ENCODE assay signal across 1 mouse cellular context in genomic region chr9:57076701-57077660, GRCm38 (mm10).
TF ChIP-seq lines count a peak whose summit lies in the region.

No protein-coding gene starts in this region.

TF ChIP-seq in CH12.LX, 34 proteins besides CTCF, POLR2A, EP300 and RAD21 (continued from another document):
- peak; percentile 67; the same call in 1 of the 2 replicates for TF ChIP-seq MXI1 (IDR thresholded peaks at IDR 0.05; ENCODE audit: low read depth, low read length)
- TF ChIP-seq UBTF (IDR thresholded peaks at IDR 0.05; ENCODE audit: low read depth, low read length) = no peak
- TF ChIP-seq MAX (IDR thresholded peaks at IDR 0.05; ENCODE audit: low read length) = peak; percentile 53; the same call in 1 of the 2 replicates
- TF ChIP-seq KAT2A (IDR thresholded peaks at IDR 0.05; ENCODE audit: insufficient replicate concordance, low read length) = 0 out of 2 replicates have a peak, but pooled peaks have one; percentile 27
- no peak for TF ChIP-seq USF1 (IDR thresholded peaks at IDR 0.05; ENCODE audit: low read depth, low read length)
- peak; percentile 49; the same call in 1 of the 2 replicates for TF ChIP-seq BHLHE40 (IDR thresholded peaks at IDR 0.05; ENCODE audit: low read depth, low read length)
- peak; percentile 23; the same call in 1 of the 2 replicates for TF ChIP-seq CHD2 (IDR thresholded peaks at IDR 0.05; ENCODE audit: low read length)
- peak; percentile 51; the same call in 1 of the 2 replicates for TF ChIP-seq ELF1 (IDR thresholded peaks at IDR 0.05; ENCODE audit: low read depth, low read length)
- TF ChIP-seq NELFE (IDR thresholded peaks at IDR 0.05; ENCODE audit: low read depth, low read length) = peak; percentile 55; the same call in 1 of the 2 replicates
- TF ChIP-seq JUND (conservative IDR thresholded peaks at IDR 0.05; ENCODE audit: low read depth, low read length) = no peak
- no peak for TF ChIP-seq ZC3H11A (IDR thresholded peaks at IDR 0.05; ENCODE audit: low read depth, low read length)
- no peak for TF ChIP-seq MEF2A (IDR thresholded peaks at IDR 0.05; ENCODE audit: borderline replicate concordance, low read depth, low read length)
- peak; percentile 10; the same call in 1 of the 2 replicates for TF ChIP-seq MYC (IDR thresholded peaks at IDR 0.05; ENCODE audit: low read depth, low read length)
- TF ChIP-seq MAFK (IDR thresholded peaks at IDR 0.05; ENCODE audit: insufficient replicate concordance, low read length) = no peak
- no peak for TF ChIP-seq HCFC1 (IDR thresholded peaks at IDR 0.05; ENCODE audit: low read depth, low read length)
- peak; percentile 57; the same call in 1 of the 2 replicates for TF ChIP-seq IRF4 (IDR thresholded peaks at IDR 0.05; ENCODE audit: low read depth, low read length)
- TF ChIP-seq SIN3A (IDR thresholded peaks at IDR 0.05; ENCODE audit: low read length) = peak; percentile 65
- TF ChIP-seq ETS1 (conservative IDR thresholded peaks at IDR 0.05; ENCODE audit: low read depth, low read length) = peak; percentile 33; the same call in 1 of the 2 replicates
- TF ChIP-seq ZKSCAN1 (IDR thresholded peaks at IDR 0.05; ENCODE audit: borderline replicate concordance, low read depth, low read length) = no peak
TF ChIP-seq in CH12.LX: peak in this region for 12.
